Mouse (Mus musculus) yolk sac, embryonic 10.5 days (tissue): ENCODE data around the gene Zfp131.
A peak's percentile ranks its signal among the peaks of the same experiment; 100 is the strongest.
"Not testable (repeated sequence)": the region's sequence is repeated elsewhere in the genome, so short reads cannot be mapped to it uniquely, and the experiment has no call there.

Experiments used
- DNase-seq: peaks from one replicate; pipeline ENCODE4 v3.0.0-alpha.2; 2017; ENCODE audit warnings: low spot score

The Zfp131 gene

GRCm38 (mm10) chr13:119790761-119791579 lies at the start of gene Zfp131:
Gene Zfp131, minus strand, starts transcription at chr13:119790889.
- peak; percentile 96 for DNase-seq

DNA sequence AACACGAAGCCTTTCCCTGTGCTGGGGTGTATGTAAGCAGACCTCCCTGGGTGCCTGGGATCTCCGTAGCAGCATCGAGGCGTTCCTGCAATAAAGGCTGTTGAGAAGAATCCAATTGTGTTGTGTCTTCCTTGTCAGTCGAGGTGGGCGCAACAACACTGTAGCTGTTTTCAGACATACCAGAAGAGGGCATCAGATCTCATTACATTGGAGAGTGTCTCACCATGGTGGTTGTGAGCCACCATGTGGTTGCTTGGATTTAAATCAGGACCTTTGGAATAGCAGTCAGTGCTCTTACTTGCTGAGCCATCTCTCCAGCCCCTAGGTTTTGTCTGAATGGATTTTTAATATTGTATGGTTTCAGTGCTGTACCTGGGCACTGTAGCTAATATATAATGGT lies 49.3 kb upstream of the Zfp131 start:
- not testable (repeated sequence) for DNase-seq

GRCm38 (mm10) chr13:119837719-119838337 lies 47.1 kb upstream of the Zfp131 start:
- not testable (repeated sequence) for DNase-seq

- DNase-seq: peak; percentile 28
These were observed 45.7 kb upstream of the Zfp131 start for GRCm38 (mm10) chr13:119836324-119836811.

DNA sequence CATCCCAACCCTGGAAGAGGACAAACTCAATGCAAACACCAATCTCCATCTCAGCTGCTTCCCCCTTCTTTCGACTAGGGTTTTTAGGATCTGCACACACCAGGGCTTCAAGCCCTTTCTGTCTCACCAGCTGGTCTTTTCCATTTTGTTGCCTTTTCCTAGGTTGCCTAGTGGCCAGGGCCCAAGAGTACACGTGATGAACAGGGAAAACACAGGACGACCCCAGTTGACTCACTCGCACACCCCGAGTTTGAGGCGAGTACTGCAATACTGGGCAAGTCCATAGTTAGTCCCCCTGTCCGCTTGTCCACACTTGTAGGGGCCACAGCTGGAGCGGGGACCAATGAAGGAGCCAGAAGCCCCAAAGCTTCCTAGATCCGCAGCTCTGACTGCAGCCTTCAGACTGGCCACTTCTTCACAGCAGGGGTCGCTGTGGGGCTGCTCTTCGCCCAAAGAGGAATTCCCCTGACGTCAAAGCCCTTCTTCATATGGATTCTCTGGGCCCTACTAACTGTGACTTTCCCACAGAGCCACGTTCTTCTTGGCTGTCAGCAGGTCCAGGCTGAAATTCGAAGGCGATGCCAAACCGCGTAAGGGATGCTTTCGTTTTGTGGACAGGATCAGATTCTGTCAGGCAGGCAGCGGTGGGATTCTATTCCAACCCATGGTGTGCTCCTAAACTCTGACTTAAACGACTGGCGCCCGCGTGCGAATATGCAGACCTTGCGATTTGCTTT lies 44.8 kb upstream of the Zfp131 start, which contains the start of gene D13Ertd608e:
Gene D13Ertd608e (plus strand): TSS at position 687 of the 737 bp plus-strand sequence.
- not testable (repeated sequence) for DNase-seq

- DNase-seq: not testable (repeated sequence)
These were observed 39.4 kb upstream of the Zfp131 start, which contains the start of gene AF067063 for GRCm38 (mm10) chr13:119830116-119830515. Gene AF067063, minus strand, starts transcription at chr13:119830216.

DNA sequence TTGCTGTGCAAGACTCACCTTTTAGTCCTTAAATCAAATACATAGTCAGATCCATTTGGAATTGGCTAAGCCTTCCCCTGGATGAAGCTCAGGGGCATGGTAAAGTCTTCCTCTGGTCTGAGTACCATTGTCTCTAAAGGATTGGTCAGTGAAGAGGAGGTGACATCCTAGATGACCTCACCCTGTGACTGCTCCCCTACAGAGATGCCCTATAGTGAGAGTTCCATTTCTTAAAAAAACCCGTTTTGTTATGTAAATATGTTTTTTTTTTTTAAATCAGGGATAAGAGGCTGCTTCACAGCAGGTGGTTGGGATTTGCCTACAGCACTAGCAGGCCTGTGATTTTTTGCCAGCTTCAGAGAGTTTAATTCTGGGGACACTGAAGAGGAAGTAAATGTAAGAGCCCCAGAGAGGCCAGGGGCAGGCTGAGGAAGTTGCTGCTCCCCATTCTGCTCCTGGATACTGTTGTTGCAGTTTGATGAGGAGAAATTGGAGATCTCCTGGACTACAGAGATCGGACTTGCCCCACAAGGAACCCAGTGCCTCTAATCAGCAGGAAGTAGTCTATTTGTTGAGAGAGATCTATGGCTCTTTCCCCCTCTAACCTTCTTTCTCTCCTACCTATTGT lies 27.0 kb upstream of the Zfp131 start:
- no peak for DNase-seq

- no peak for DNase-seq
These were observed 26.1 kb upstream of the Zfp131 start for GRCm38 (mm10) chr13:119816798-119817197.

DNA sequence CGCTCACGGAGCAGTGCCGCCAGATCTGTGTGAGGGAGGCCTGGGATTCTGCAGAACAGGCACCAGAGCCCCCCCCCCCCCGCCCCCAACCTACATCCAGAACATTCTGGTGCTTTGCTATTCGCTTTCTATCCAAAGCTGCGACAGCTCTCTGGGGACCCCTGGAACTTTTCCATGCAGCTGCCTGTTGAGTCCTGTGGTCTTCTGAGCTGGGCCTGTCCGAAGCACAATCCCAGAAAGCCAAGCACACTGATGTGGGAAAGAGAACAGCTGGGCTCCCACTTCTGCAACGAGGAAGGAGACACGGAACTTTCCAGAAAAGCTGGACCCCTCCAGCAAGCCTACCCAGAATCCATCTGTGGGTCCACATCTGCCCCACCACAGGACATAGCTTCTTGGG lies 19.3 kb upstream of the Zfp131 start:
- DNase-seq: no peak

DNA sequence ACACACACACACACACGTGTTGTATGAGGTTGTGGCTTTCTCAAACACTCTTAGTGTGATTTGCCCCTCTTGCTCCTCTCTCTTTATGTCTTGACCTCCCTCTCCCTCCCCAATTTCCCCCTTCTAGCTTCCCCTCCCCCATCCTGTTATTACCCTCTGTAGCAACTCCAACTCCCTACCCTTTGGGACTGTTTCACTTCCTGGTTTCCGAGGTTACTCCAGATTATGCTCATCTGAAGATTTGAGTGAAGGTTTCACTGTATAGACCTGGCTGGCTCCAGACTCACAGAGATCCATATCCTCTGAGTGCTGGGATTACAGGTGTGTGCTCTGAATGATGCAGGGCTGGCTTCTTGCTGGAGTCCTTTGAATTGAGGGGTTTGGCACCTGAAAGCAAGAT lies 18.2 kb upstream of the Zfp131 start:
- no peak for DNase-seq

GRCm38 (mm10) chr13:119797656-119798055 lies 7.0 kb upstream of the Zfp131 start:
- DNase-seq: no peak

- DNase-seq: no peak
These were observed 2.2 kb upstream of the Zfp131 start for GRCm38 (mm10) chr13:119792791-119793404.

DNA sequence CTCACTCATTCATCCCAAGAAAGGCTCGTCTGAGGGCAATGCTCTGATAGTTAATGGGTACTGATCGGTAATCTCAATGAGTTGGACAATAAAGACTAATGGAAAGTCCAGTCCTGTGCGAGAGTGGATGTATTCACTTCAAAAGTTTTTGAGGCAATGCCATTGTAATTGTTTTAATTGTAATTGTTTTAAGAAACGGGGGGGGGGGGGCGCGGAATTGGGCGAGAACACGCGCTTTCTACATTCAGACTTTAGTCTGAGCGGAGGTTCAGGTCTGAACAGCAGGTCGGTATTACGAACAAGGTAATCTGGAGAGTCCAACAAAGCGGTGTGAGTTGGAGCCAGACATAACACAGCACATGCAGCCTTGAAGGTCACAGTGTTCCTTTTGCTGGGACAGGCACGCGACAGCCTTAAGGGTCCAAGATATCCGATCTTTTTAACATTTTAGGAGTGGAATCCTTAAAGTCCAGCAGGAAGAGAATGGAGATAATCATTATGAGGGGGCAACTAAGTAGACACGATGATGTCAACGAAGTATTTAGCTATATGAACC lies 969 bp upstream of the Zfp131 start:
- no peak for DNase-seq

- peak; percentile 39 for DNase-seq
These were observed 605 bp downstream of the Zfp131 start for GRCm38 (mm10) chr13:119789851-119790717.

GRCm38 (mm10) chr13:119783581-119783980 lies 7.1 kb downstream of the Zfp131 start:
- DNase-seq: no peak

- DNase-seq: no peak
These were observed 22.1 kb downstream of the Zfp131 start for GRCm38 (mm10) chr13:119768541-119768940.

GRCm38 (mm10) chr13:119766480-119766879 lies 24.2 kb downstream of the Zfp131 start:
- DNase-seq: no peak

DNA sequence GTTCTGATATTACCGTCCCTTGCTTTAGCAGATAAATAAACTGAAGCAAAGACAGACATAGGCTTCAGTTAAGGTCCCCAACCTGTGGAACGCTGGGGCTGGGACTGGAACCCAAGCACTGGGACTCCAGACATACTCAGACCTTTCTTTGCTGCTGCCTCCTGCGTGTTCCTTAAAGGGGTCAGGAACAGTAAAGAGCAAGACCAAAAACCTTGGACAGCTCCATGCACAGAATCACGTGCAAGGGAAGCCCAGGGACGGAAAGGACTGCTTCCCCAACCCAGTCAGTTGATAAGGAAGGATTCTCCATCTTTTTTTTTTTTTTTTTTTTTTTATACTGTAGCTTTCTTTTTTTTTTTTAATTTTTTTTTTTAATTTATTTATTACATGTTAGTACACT lies 33.9 kb downstream of the Zfp131 start:
- peak; percentile 32 for DNase-seq

DNA sequence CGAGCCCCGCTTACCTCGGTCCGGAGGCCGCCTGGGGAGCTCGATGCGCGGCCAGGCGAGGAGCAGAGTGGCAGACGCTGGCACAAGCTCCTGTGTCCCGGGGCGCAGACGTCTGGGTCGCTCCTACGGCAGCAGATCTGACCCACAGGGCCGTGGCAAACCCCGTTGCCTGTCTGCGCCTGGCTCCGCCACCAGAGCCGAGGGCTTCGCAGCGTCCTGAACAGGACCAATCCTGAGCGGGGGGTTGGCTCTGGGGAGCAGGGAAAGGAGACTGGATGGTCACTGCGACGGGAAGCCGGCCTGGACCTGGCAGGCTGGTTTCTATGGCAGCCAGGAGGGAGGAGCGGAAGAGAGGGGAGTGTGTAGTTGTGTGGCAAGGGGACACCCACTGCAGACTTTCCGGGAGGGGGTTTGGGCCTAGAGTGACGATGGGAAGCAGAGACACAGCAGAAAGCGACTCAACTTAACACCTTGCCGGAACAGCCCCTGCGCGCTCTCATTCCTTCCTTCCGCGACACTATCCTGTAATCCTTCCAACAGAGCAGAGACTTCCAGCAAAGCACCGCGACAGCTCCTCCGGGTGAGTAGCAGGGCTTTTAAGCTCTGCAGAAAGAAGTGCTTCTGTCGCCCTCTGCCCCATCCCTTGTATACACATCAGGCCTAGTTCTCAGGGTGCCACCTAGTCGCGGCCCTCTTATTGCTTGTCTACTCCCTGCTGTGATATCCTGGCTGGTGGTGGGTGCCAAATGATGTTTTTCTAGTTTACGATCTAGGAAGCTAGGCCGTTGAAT lies 34.8 kb downstream of the Zfp131 start, which contains the start of gene Nim1k:
Gene Nim1k (minus strand): TSS at position 202 of the 791 bp plus-strand sequence.
- peak; percentile 79 for DNase-seq
